Mouse (Mus musculus) brain, embryonic 14.5 days (tissue): ENCODE measurements at regions not wholly inside any gene's neighbourhood (a gene's known extent, or its start where the extent isn't known, plus 50 kb on each side); places are given as distances from the start of the nearest gene placed in this dataset.

ENCODE experiments used
- CTCF ChIP-seq: fragments of 200-500 bp; IDR thresholded peaks from 2 replicates; pipeline ENCODE4 v1.5.1; 2012; ENCODE audit warnings: inconsistent platforms, mild to moderate bottlenecking, moderate library complexity, borderline replicate concordance; ENCODE audit not compliant: insufficient read depth, insufficient read length; ENCODE audit errors: extremely low read depth
- POLR2A ChIP-seq: fragments of 200-500 bp; IDR thresholded peaks from 2 replicates; pipeline ENCODE4 v1.6.1; 2012; ENCODE audit warnings: mild to moderate bottlenecking, inconsistent platforms, borderline replicate concordance; ENCODE audit not compliant: poor library complexity, insufficient read depth, insufficient read length, severe bottlenecking; ENCODE audit errors: extremely low read depth

DNA sequence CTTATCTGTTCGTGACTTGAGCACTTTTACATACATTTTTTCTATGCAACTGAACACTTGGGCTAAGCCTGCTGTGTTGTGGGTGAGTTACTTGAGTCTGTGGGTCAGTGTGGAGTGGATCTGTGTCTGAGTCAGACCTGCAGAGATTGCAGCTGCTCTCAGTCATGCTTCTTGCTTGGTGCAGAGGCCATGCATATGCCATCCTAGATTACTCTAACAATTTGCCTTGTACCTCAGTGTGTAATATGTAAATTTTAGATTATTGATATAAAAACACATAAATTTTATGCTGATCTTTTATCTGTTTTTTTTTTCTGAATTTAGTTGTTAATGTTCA is 326.2 kb downstream of the 1700129C05Rik start:
- no peak for TF ChIP-seq CTCF
- no peak for TF ChIP-seq POLR2A
